Mouse (Mus musculus): ENCODE measurements at regions not wholly inside any gene's neighbourhood (a gene's known extent, or its start where the extent isn't known, plus 50 kb on each side); places are given as distances from the start of the nearest gene placed in this dataset.

GRCm38 (mm10) chr7:115290801-115291417 is 547.4 kb downstream of the Insc start:
- DNase-seq (ENCODE audit: low read depth, low spot score) = no peak

GRCm38 (mm10) chr7:115294655-115295230 is 551.2 kb downstream of the Insc start:
- no peak for DNase-seq (ENCODE audit: low read depth, low spot score)

- no peak for DNase-seq (ENCODE audit: low read depth, low spot score)
These were observed 556.7 kb downstream of the Insc start for GRCm38 (mm10) chr7:115300241-115300640.

DNA sequence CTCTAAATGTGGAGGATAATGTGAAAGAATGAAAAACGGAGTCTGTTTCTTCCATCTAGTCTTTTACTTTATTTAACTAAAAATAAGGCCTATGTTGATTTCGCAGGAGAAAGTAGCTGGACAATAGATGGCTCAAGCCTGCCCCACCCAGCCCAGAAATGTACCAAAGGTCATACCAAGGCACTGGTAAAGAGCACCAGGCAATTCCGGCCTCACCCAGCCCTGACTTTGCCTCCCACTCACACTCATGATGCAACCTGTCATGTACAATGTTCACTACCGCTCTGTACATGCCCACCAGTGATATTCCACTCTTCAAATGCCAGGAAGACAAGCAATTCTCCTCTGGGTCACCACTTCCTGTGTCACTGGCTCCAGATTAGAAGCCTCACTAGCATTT is 564.9 kb downstream of the Insc start:
- no peak for DNase-seq (ENCODE audit: low read depth, low spot score)

GRCm38 (mm10) chr7:115310400-115311225 is 567.1 kb downstream of the Insc start:
- no peak for DNase-seq (ENCODE audit: low read depth, low spot score)

DNA sequence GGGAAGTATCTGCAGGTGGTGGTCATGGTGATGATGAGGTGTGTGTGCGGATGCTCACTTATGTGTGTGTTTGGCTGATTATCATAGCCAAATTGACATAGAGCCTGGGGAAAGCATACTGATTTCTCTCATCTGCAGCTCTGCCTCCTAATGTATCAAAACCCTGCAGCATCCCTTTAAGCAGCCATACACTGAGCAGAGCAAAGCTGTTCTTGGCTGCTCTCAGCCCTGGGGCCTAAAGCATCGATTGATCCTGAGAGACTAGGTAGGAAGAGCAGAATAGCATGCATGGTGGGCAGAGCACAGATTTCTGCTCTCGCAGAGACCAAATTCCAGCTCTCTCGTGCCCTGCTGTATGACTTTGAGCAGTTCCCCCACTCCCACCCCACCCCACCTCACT is 576.0 kb downstream of the Insc start:
- no peak for DNase-seq (ENCODE audit: low read depth, low spot score)

- no peak for DNase-seq (ENCODE audit: low read depth, low spot score)
These were observed 579.5 kb downstream of the Insc start for GRCm38 (mm10) chr7:115322989-115323388.

GRCm38 (mm10) chr7:115328300-115328699 is 584.8 kb downstream of the Insc start:
- DNase-seq (ENCODE audit: low read depth, low spot score) = no peak

GRCm38 (mm10) chr7:115331698-115332097 is 588.2 kb downstream of the Insc start:
- DNase-seq (ENCODE audit: low read depth, low spot score) = no peak

GRCm38 (mm10) chr7:115333046-115333577 is 589.6 kb downstream of the Insc start:
- DNase-seq (ENCODE audit: low read depth, low spot score) = no peak

GRCm38 (mm10) chr7:115335051-115335450 is 591.6 kb downstream of the Insc start:
- no peak for DNase-seq (ENCODE audit: low read depth, low spot score)

GRCm38 (mm10) chr7:115340155-115340554 is 596.7 kb downstream of the Insc start:
- no peak for DNase-seq (ENCODE audit: low read depth, low spot score)

- no peak for DNase-seq (ENCODE audit: low read depth, low spot score)
These were observed 597.5 kb downstream of the Insc start for GRCm38 (mm10) chr7:115341007-115341406.

DNA sequence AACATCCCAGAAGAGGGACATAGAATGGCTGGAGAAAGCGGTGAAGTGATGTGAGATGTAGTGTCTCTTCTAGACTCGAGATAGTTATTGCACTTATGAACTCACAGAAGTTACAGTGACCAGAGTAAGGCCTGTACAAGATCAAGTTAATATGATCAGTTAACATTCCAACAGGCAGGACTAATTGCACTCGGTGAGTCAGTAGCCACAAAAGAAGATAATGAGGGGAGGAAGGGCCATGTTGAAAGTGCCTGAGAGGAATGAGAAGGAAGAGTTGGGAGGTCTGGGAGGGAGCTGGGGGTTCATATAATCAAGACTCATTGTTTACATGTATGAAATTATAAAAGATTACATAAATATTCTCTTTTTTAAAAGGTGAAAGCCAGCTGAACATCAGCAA is 602.3 kb downstream of the Insc start:
- DNase-seq (ENCODE audit: low read depth, low spot score) = no peak

- DNase-seq (ENCODE audit: low read depth, low spot score) = no peak
These were observed 615.2 kb downstream of the Insc start for GRCm38 (mm10) chr7:115358711-115359110.

- DNase-seq (ENCODE audit: low read depth, low spot score) = no peak
These were observed 616.6 kb downstream of the Insc start for GRCm38 (mm10) chr7:115360142-115360541.

DNA sequence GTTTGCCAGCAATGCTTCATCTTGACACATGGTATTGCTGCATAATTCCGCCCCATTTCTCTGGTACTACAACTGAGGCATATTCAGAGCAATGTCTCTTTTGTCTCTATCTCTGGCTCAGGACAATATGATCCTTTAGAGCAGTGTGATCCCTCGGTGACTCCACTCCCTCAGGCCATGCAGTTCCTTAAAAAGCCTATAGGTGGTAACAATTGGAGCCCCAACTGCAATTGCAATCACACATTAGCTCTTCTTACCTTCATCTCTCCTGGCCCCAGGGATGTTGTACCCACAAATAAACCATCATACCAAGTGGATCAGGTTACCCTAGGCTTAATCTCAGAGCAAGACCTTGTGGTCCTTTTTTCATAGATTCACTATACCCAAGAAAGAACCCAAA is 618.6 kb downstream of the Insc start:
- DNase-seq (ENCODE audit: low read depth, low spot score) = no peak

DNA sequence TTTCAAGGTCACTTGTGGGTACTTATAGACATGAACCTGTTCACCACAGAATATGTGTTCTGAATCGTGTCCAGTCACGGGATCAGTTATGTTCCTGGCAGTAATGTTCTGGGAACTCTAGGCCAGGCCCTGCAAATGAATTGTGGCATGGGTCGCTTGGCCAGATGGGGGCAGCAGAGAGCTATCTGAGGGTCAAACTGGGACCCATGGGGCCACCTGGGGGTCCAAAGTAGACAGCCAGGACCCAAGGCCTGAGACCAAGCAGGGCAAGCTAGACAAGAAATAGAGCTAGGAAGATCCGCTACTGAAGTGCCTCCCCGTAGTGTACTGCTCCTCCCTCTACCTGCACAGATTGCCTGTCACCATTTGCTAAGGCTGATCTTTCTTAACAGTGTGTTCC is 623.4 kb downstream of the Insc start:
- DNase-seq (ENCODE audit: low read depth, low spot score) = no peak

DNA sequence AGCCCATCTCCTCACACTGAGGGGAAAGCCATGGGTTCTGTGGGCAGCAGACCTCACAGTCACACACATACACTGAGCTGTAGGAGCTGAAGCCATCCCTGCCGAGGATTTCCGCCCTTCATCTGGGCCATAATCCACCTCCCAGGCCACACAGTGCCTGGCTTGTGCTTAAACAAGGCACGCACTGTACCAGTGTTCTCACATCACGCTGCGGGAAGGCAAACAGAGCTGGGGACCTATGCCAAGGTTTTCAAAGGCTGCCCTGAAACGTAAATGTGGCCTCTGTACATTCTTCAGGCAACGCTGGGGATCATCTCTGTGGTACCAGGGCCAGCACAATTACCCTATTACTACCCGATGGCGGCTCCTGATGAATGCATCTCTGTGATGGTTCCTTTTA is 627.6 kb downstream of the Insc start:
- no peak for DNase-seq (ENCODE audit: low read depth, low spot score)

DNA sequence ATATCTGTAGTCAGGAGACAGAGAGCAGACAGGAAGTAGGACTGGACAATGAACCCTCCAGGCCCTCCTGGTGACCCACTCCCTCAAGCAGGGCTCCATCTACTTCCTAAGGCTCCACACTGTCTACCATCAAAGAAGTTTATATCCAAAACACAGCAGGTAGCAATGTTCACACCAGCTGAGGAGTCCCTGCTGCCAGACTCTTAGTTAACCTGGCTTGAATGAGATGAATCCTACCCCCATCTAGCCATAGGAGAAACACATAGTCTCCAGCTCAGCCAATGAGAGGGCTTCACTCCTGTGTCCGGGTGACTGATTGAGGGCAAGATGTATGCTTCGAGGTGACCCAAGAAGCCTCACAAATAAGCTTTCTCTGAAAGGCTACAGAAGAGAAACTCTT is 629.4 kb downstream of the Insc start:
- DNase-seq (ENCODE audit: low read depth, low spot score) = no peak

- DNase-seq (ENCODE audit: low read depth, low spot score) = no peak
These were observed 630.5 kb downstream of the Insc start for GRCm38 (mm10) chr7:115373781-115374533.

GRCm38 (mm10) chr7:115376067-115376466 is 632.6 kb downstream of the Insc start:
- no peak for DNase-seq (ENCODE audit: low read depth, low spot score)

Data from CD4-positive helper T cell, adult 2 months (primary cell).